Mouse (Mus musculus) c-Kit-negative CD71-positive TER-119-positive erythroid progenitor cells, embryonic 14.5 days (primary cell): ENCODE data around the gene Snapc2.

Experiments used
- DNase-seq: peaks from one replicate; pipeline ENCODE4 v3.0.0-alpha.2; 2013; ENCODE audit warnings: low read depth, low spot score

Snapc2 gene

GRCm38 (mm10) chr8:4252934-4253841 lies at the start of gene Snapc2:
Gene Snapc2 (plus strand): TSS chr8:4253080.
- peak; percentile 92 for DNase-seq

- DNase-seq, result no peak
Observed at GRCm38 (mm10) chr8:4205246-4206123, 47.4 kb upstream of the Snapc2 start.

- no peak for DNase-seq
Observed at GRCm38 (mm10) chr8:4206182-4207015, 46.5 kb upstream of the Snapc2 start.

GRCm38 (mm10) chr8:4207016-4207350 lies 45.9 kb upstream of the Snapc2 start:
- no peak for DNase-seq

- no peak for DNase-seq
Observed at GRCm38 (mm10) chr8:4211097-4211496, 41.8 kb upstream of the Snapc2 start.

GRCm38 (mm10) chr8:4212809-4213209 lies 40.1 kb upstream of the Snapc2 start:
- DNase-seq, result no peak

GRCm38 (mm10) chr8:4213210-4214005 lies 39.5 kb upstream of the Snapc2 start:
- DNase-seq, result no peak

GRCm38 (mm10) chr8:4214006-4214980 lies 38.6 kb upstream of the Snapc2 start:
- DNase-seq, result no peak

GRCm38 (mm10) chr8:4216296-4216695 lies 36.6 kb upstream of the Snapc2 start:
- no peak for DNase-seq

GRCm38 (mm10) chr8:4216791-4217621 lies 35.9 kb upstream of the Snapc2 start, which contains the start of gene Prr36:
Gene Prr36 (minus strand): TSS chr8:4217459.
- DNase-seq, result no peak

GRCm38 (mm10) chr8:4219617-4220016 lies 33.3 kb upstream of the Snapc2 start:
- DNase-seq, result no peak

- no peak for DNase-seq
Observed at GRCm38 (mm10) chr8:4222059-4222458, 30.8 kb upstream of the Snapc2 start.

GRCm38 (mm10) chr8:4226323-4226722 lies 26.6 kb upstream of the Snapc2 start:
- no peak for DNase-seq

GRCm38 (mm10) chr8:4226739-4227347 lies 26.0 kb upstream of the Snapc2 start, which contains the start of gene Lrrc8e:
Gene Lrrc8e (plus strand): TSS chr8:4226827.
- no peak for DNase-seq

- no peak for DNase-seq
Observed at GRCm38 (mm10) chr8:4227919-4228318, 25.0 kb upstream of the Snapc2 start.

- no peak for DNase-seq
Observed at GRCm38 (mm10) chr8:4229784-4230183, 23.1 kb upstream of the Snapc2 start.

- DNase-seq, result no peak
Observed at GRCm38 (mm10) chr8:4230612-4231351, 22.1 kb upstream of the Snapc2 start.
